Mouse (Mus musculus) hindbrain, embryonic 14.5 days (tissue): ENCODE results near the gene Krt77. TPM values are rescaled to one million over a fixed set of nuclear protein-coding genes. Genes with fewer than 3 reads are reported as not detected.
A peak's percentile ranks its signal among the peaks of the same experiment; 100 is the strongest.

Experiments used
- ATAC-seq: fragments of 200-750 bp; cut with Nextera tagmentation; 2 replicates; pipeline ENCODE4 v1.8.0; 2017; ENCODE audit warnings: moderate number of reproducible peaks, mild to moderate bottlenecking, moderate TSS enrichment, moderate library complexity; ENCODE audit not compliant: low FRiP score
- DNase-seq: peaks from one replicate; pipeline ENCODE4 v3.0.0-alpha.2; 2015; ENCODE audit warnings: low spot score
- H3K27ac ChIP-seq: fragments of 300-500 bp; sonication (generic); 2 replicates; pipeline ENCODE4 v1.5.1; 2014; ENCODE audit warnings: mild to moderate bottlenecking, moderate library complexity
- H3K27me3 ChIP-seq: fragments of 300-500 bp; sonication (generic); 2 replicates; pipeline ENCODE4 v1.6.1; 2014; ENCODE audit warnings: mild to moderate bottlenecking, low read length, mixed read lengths; ENCODE audit not compliant: control insufficient read depth, insufficient read depth
- H3K36me3 ChIP-seq: fragments of 300-500 bp; sonication (generic); replicated peaks from 2 replicates; pipeline ENCODE4 v1.6.1; 2014; ENCODE audit not compliant: control insufficient read depth, insufficient read depth
- H3K4me1 ChIP-seq: fragments of 300-500 bp; sonication (generic); replicated peaks from 2 replicates; pipeline ENCODE4 v1.6.1; 2014; ENCODE audit warnings: antibody characterized with exemption, low read length, mixed read lengths; ENCODE audit not compliant: control insufficient read depth, insufficient read depth
- H3K4me2 ChIP-seq: fragments of 300-500 bp; sonication (generic); replicated peaks from 2 replicates; pipeline ENCODE4 v1.6.1; 2014; ENCODE audit warnings: mild to moderate bottlenecking, moderate library complexity
- H3K4me3 ChIP-seq: fragments of 300-500 bp; sonication (generic); replicated peaks from 2 replicates; pipeline ENCODE4 v1.5.1; 2014; ENCODE audit warnings: mild to moderate bottlenecking, low read length
- H3K9ac ChIP-seq: fragments of 300-500 bp; sonication (generic); 2 replicates; pipeline ENCODE4 v1.6.1; 2014
- H3K9me3 ChIP-seq: fragments of 300-500 bp; sonication (generic); 2 replicates; pipeline ENCODE4 v1.6.1; 2016; ENCODE audit warnings: low read length; ENCODE audit not compliant: control insufficient read depth
- WGBS: fragments of 180-500 bp; shearing (Covaris S2); extraction: QIAGEN DNeasy Blood & Tissue Kit; methylation state at CpG from one replicate; pipeline ENCODE4 v1.1.7; 2014; 5-methylcytosine and 5-hydroxymethylcytosine counted together
- polyA plus RNA-seq: library from polyadenylated mRNA; unstranded; fragments of >200 nt; fragmentation: Nextera tagmentation; extraction: Ambion mirVana; gene quantifications from 2 replicates; pipeline ENCODE4 v1.2.1, GENCODE M21; 2014

The Krt77 gene
- polyA plus RNA-seq, result 0.20 and 0.21 TPM in 2 replicates

DNA sequence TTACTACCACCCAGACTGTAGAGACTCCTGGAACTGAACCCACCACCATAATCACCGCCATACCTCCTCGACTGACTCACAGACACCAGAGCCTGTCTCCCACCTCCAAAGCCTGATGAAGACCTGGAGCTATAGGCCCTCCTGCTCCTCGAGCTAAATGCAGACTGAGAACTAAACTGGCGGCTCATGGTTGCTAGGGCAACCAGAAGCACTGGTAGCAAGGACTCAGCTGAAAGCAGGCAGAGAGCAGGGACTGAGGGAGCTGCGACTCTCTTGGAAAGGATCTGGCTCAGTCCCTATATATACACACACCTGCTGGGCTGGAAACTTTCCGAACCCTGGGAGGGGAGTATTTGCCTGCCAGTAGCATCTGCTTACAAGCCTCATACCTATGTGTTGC, at the start of gene Krt77:
Gene Krt77, minus strand, starts transcription at position 275 of the 400 bp plus-strand sequence.
- Histone ChIP-seq H3K27me3 (no peaks in the 10 kb centered on the region), H3K9me3 (no peaks in the 10 kb centered on the region), H3K36me3 (no peaks in the 10 kb centered on the region), H3K4me3 (no peak within 1 kb of the TSS), H3K9ac (no peak within 1 kb of the TSS), H3K27ac (0 out of 2 replicates have a peak within 1 kb of the TSS, but pooled peaks have one; percentile 26), H3K4me2 (no peak within 1 kb of the TSS), H3K4me1 (peaks cover 7% of the 10 kb centered on the region)
- 35% methylated on average over 6 of the region's 6 CpGs for WGBS
- DNase-seq (peak; percentile 57), ATAC-seq (no peak)

DNA sequence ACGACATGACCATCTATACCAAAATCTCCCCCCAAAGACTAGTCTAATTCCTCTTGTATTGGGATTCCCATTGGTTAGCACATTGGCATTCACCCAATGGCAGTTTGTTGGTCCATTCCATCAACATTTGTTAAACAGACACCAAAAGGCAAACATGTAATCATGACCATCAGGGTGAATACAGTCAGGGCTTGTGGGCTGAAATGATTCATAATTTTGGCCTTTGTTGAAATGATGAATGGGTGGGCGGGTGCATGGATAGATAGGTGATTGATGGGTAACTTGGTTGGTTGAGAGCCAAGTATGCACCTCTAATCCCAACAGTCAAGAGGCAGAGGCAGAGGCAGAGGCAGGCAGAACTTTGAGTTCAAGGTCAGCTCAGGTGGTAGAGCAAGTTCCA, 46.6 kb upstream of the Krt77 start:
- H3K4me3 ChIP-seq, result no peak overlapping the region
- WGBS, result 74% methylated on average over 2 of the region's 2 CpGs
- no peak for DNase-seq
- H3K36me3 ChIP-seq, result no peaks in the 10 kb centered on the region
- no peaks in the 10 kb centered on the region for H3K4me1 ChIP-seq
- H3K9ac ChIP-seq, result no peak overlapping the region
- no peaks in the 10 kb centered on the region for H3K9me3 ChIP-seq
- no peak overlapping the region for H3K4me2 ChIP-seq
- H3K27me3 ChIP-seq, result no peaks in the 10 kb centered on the region
- H3K27ac ChIP-seq, result no peak overlapping the region
- ATAC-seq, result no peak

GRCm38 (mm10) chr15:101904849-101905248, 35.3 kb upstream of the Krt77 start:
- DNase-seq (no peak), ATAC-seq (no peak)
- Histone ChIP-seq H3K9me3 (no peaks in the 10 kb centered on the region), H3K4me1 (0 out of 2 replicates have a peak, but pooled peaks cover 5% of the 10 kb centered on the region), H3K36me3 (no peaks in the 10 kb centered on the region), H3K27me3 (no peaks in the 10 kb centered on the region), H3K9ac (no peak overlapping the region), H3K4me2 (no peak overlapping the region), H3K4me3 (no peak overlapping the region), H3K27ac (no peak overlapping the region)
- WGBS, result 83% methylated on average over 5 of the region's 5 CpGs

DNA sequence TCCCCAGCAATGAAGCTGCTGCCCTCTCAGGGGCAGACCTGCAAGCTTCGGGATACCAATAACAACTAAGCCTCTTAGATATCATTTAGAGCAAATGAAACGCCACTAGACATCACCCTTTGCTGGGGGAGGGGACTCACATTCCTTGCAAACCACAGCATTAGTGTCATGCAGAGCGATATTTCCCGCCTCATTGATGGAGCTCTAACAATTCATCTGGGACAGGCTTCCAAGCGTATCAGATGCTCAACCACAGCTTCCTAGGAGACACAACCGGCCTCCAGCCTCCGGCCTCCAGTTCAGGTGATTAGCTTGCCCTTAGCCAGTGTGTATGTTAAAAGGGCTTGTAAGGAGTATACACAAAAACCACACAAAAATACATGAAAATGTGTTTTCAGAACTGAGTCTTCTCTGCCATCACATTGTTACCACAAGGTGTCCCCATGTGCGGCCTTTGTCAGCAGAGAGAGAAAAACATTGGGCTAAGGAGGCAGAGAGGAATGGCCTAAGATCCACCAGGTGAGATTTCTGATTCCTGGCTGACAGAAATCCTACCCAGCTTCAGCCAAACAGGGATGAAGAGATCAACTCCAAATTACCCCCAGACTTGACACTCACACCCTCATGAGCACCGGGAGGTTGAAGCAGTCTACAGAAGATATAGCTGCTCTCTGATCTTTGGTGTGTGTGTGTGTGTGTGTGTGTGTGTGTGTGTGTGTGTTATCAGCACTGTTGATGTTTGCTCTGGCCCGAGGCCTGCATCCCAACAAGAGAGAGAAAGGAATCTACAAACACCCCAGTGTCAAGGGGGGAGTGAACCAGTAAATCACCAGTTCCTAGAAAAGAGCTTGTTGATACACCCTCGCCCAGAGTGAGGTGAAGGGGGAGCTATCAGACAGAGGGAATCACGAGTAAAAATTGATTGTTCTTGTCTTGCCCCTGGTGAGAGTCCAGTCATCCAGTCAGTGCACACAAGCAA, 33.0 kb upstream of the Krt77 start:
- 59% methylated on average over 12 of the region's 12 CpGs for WGBS
- ATAC-seq, result no peak
- H3K4me3 ChIP-seq, result no peak overlapping the region

GRCm38 (mm10) chr15:101895216-101895615, 25.7 kb upstream of the Krt77 start:
- WGBS, result 95% methylated on average over 4 of the region's 4 CpGs
- no peak overlapping the region for H3K4me3 ChIP-seq
- DNase-seq (no peak), ATAC-seq (no peak)
- H3K4me2 ChIP-seq, result no peak overlapping the region
- no peaks in the 10 kb centered on the region for H3K27me3 ChIP-seq
- H3K9me3 ChIP-seq, result no peaks in the 10 kb centered on the region
- no peak overlapping the region for H3K9ac ChIP-seq
- H3K4me1 ChIP-seq, result no peaks in the 10 kb centered on the region
- H3K27ac ChIP-seq, result no peak overlapping the region
- no peaks in the 10 kb centered on the region for H3K36me3 ChIP-seq

More for the DNA sequence above, 33.0 kb upstream of the Krt77 start:
- Histone ChIP-seq H3K27ac (no peak overlapping the region), H3K27me3 (no peaks in the 10 kb centered on the region), H3K4me2 (no peak overlapping the region), H3K36me3 (no peaks in the 10 kb centered on the region), H3K9me3 (no peaks in the 10 kb centered on the region), H3K4me1 (0 out of 2 replicates have a peak, but pooled peaks cover 5% of the 10 kb centered on the region), H3K9ac (no peak overlapping the region)
- no peak for DNase-seq

DNA sequence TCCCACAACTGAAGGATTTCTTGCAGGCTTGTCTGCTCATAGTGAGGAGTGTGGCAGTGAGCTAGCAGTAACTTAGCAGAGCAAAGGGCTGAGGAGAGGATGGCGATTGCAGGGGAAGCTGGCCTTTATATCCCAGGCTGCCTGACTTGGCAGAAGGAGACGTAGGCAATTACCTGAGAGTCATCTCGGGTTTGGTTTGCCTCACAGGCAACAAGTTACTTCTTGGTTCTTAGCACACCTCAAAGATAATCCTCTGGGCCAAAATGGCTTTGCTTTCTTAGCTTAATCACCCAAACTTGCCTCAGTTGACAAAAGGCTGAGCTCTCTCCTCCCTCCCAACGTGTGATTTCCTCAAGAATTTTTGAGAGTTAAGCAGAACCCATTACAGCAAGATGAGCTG, 23.3 kb upstream of the Krt77 start, which contains the start of gene Krt76:
Gene Krt76, minus strand, starts transcription at position 101 of the 400 bp plus-strand sequence.
- H3K9me3 ChIP-seq, result no peaks in the 10 kb centered on the region
- no peak within 1 kb of the TSS for H3K4me3 ChIP-seq
- WGBS, result 66% methylated on average over 4 of the region's 4 CpGs
- H3K27me3 ChIP-seq, result no peaks in the 10 kb centered on the region
- H3K9ac ChIP-seq, result no peak within 1 kb of the TSS
- no peak within 1 kb of the TSS for H3K27ac ChIP-seq
- ATAC-seq (no peak), DNase-seq (no peak)
- H3K4me1 ChIP-seq, result no peaks in the 10 kb centered on the region
- no peak within 1 kb of the TSS for H3K4me2 ChIP-seq
- H3K36me3 ChIP-seq, result no peaks in the 10 kb centered on the region

DNA sequence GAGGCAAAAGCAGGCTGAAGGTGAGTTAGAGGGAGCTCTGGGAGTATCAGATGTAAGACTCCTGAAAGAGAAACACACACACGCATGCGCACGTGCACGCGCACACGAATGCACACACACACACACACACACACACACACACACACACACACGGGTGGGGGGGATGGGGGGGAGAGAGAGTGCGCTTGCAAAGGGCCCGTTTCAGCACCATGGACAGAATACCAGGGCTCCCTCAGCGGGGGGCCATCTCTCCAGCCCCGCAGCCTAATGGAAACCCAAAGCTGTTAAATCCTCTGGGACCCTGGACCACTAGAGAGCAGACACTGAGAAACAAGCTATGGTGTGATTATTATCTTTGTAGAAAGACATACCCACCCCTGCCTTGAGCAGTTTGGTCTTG, 10.3 kb upstream of the Krt77 start:
- 28% methylated on average over 11 of the region's 11 CpGs for WGBS
- Histone ChIP-seq H3K4me1 (no peaks in the 10 kb centered on the region), H3K36me3 (no peaks in the 10 kb centered on the region), H3K9me3 (no peaks in the 10 kb centered on the region), H3K27ac (no peak overlapping the region), H3K9ac (no peak overlapping the region), H3K27me3 (no peaks in the 10 kb centered on the region), H3K4me2 (no peak overlapping the region; the same call in 1 of the 2 replicates), H3K4me3 (no peak overlapping the region)
- DNase-seq (no peak), ATAC-seq (no peak)

DNA sequence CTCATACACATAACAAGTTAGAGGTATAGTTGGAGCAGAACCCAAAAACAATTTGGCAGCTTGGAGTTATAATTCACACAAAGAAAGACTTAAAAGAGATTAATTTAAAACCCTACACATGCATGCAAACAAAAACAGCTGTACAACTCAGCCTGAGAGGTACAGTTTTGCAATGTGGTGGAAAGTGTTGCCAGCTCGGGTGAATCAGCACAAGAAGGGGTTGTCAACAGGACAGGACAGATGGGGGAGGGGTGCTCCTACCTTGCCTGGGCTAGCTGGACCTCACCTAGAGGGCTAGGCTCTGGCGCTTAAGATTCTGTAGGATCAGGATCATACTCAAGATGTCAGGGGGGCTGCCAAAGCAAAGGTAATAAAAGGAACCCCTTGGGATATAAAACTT, 8.5 kb upstream of the Krt77 start:
- DNase-seq (no peak), ATAC-seq (no peak)
- no peak overlapping the region for H3K27ac ChIP-seq
- no peak overlapping the region for H3K4me3 ChIP-seq
- H3K9me3 ChIP-seq, result no peaks in the 10 kb centered on the region
- WGBS, result 65% methylated on average over 2 of the region's 2 CpGs
- H3K36me3 ChIP-seq, result no peaks in the 10 kb centered on the region
- H3K4me1 ChIP-seq, result no peaks in the 10 kb centered on the region
- H3K9ac ChIP-seq, result no peak overlapping the region
- no peak overlapping the region for H3K4me2 ChIP-seq
- no peaks in the 10 kb centered on the region for H3K27me3 ChIP-seq

DNA sequence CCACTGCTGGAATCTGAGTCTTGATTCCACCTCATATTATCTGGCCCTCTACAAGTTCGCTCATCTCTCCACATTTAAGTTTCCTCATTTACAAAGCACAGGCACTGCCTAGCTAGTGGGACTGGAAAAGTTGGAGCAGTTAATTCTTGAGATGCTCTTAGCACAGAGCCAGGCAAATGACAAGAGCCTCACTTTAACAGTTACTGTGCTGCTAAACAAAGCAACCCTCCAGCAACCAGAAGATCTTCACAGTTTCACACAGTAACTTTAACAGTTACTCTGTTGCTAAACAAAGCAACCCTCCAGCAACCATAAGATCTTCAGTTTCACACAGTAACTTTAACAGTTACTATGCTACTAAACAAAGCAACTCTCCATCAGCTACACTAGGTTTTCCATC, 4.9 kb upstream of the Krt77 start:
- Histone ChIP-seq H3K9ac (no peak overlapping the region), H3K36me3 (no peaks in the 10 kb centered on the region), H3K4me1 (peaks cover 4% of the 10 kb centered on the region), H3K27me3 (no peaks in the 10 kb centered on the region), H3K27ac (no peak overlapping the region), H3K4me3 (no peak overlapping the region), H3K9me3 (no peaks in the 10 kb centered on the region), H3K4me2 (no peak overlapping the region)
- 89% methylated on average over 1 of the region's 1 CpGs for WGBS
- no peak for DNase-seq
- no peak for ATAC-seq
